Mouse (Mus musculus) frontal cortex, adult (tissue): Measurements from ENCODE around the gene Lrp2bp.

Experiments used
- ATAC-seq: cut with Nextera tagmentation; 2 replicates; pipeline ENCODE4 v1.9.2; 2017; ENCODE audit warnings: mild to moderate bottlenecking, moderate library complexity, mixed read lengths; ENCODE audit not compliant: low TSS enrichment

Gene Lrp2bp

DNA sequence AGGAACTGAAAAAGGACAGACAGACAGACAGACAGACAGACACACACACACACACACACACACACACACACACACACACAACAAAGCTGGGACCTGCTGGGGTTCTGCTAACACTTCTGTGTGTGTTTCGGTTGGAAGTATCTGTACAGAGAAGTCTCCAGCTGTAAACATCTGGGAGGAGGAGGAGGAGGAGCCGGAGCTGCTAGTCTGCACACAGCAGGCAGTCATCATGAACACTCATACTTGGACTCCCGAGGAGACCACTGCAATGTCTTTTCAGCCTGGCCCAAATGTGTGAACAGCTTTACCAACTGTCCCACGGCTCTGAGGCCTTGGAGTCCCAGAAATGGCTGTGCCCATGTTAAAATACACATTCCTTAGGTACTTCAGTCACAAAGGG is 25.3 kb downstream of the Lrp2bp start:
- ATAC-seq: no peak

DNA sequence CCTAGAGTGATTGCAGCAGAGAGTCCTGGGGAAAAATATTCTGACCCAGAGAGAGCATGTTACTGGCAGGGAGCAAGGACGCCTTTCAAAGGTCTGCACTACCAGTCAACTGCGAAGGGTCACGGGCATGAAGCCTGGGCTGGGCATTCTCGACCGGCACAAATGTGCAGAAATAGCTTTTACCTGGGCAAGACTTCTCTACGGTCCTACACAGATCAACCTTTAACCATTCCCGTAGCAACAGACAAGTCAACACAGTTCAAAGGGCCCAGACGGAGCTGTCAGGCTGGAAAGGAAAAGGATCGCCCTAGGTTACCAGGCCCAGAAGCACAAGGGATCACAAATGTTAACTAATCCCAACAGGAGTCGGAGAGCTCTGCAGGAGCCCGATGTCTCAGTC is 37.1 kb downstream of the Lrp2bp start:
- no peak for ATAC-seq

DNA sequence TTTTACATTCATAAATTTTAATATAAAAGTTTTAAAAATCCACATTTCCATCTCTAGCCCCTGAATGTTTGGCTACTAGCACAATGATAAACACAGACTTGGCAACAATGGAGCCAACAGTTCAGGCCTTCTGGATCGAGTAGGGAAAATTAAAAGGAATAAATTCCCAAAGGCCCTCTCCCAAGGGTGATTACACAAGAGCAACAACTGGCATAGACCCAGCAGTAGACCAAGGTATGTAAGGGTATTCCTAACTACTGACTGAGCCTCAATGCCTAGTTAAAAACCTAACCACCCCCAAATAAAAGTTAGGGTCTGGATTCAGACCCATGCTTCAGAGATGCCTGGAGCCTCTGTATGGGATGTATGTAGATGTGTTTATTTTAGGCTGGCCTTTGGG is 40.6 kb downstream of the Lrp2bp start:
- no peak for ATAC-seq

DNA sequence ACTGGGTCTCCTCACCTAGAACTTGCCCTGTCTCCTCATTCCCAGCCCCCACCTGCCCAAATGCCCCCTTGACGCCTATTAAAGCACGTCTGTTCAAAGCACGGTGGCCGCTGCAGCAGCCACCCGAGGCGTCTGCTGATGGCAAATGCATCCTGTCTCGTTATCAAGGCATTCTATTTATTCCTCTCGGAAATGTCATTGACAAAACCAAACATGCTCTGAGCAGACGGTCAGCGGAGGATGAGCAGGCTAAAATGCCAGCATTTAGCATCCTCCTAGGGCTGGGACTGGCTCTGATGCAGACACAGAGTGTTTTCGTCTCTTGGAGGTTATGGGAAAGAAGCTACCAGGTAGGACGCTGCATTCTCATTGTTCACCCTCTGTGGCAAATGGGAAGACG is 41.2 kb downstream of the Lrp2bp start:
- peak; percentile 79 for ATAC-seq

DNA sequence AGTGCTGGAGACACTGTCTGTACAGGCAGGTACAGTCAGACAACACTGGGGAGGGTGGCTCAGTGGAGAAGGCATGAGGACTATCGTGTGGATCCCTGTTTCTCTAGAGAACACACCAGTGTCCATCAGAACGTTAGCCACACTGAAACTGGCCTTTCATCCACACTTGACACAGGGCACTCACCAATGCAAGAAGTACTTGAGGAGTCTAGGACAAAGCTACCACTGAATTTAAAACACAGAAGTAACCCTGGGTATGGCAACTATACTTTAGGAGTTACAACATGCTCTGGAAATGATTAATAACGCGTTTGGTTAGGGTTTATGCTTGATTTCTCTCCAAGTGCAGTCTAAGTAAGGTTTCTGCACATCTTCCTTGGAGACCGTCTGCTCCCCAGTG is 73.7 kb downstream of the Lrp2bp start:
- ATAC-seq: no peak

DNA sequence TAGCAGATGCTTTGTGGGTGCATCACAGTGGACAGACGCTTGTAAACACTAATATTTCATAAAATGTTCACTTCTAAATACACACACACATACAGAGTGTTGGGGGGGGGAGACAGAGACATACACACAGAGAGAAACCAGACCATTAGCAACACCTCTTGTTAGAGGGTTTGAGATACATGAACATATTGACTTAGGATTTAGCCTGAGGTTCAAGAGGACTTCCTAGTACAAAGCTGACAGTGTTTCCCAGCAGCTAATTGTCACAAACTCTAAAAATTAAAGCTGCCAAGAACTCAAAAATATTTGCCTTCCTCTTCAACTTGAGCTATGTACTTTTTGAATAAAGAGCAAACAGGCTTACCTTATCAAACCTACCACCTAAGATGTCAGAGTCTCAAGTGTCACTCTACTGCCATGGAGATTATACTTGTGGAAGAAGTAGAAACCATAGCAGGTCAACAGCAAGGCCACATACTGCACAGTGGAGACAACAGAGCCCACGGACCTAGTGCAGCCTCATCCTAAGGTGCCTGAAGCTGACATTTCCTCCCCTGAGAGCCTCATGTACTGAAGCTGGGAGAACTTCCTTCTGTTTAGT is 74.5 kb downstream of the Lrp2bp start:
- ATAC-seq: no peak

DNA sequence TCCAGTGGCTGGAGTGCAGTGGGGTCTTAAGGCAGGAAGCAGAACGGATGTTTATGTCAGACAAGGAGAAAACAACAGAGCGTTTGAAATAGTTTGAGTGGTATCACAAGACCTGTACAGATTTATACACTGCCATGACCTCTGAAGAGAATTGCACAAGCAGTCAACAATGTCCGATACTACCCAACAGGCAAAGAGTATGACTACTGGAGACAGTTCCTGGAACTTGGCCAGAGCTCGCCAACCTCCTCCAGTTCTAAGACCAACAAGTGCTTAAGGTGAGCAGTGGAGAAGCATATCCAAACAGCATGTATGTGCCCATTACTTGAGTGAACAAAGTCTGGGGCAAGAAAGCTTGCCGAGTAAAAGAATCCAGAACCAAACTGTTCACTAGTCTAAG is 76.1 kb downstream of the Lrp2bp start:
- no peak for ATAC-seq

DNA sequence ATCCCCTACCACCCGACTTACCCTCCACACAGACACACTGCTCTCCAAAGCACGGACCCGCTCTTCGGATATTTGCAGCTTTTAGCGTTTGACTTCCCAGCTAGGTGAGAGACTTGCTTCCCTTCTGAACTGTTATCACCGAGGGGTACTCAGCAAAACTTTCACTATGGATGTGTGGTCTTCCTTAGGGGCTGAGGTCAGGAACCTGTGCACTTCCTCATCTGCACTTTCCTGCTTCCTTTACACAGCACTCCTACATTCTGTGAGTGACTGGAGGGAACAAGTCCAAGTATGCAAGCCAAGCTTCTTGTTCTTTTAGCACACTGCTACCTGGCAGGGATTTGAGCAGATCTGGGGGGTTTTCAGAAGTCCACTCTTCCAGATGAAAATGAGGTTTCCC is 79.8 kb downstream of the Lrp2bp start:
- no peak for ATAC-seq
